ENCODE assay signal across 9 mouse cellular contexts in the genomic region with DNA sequence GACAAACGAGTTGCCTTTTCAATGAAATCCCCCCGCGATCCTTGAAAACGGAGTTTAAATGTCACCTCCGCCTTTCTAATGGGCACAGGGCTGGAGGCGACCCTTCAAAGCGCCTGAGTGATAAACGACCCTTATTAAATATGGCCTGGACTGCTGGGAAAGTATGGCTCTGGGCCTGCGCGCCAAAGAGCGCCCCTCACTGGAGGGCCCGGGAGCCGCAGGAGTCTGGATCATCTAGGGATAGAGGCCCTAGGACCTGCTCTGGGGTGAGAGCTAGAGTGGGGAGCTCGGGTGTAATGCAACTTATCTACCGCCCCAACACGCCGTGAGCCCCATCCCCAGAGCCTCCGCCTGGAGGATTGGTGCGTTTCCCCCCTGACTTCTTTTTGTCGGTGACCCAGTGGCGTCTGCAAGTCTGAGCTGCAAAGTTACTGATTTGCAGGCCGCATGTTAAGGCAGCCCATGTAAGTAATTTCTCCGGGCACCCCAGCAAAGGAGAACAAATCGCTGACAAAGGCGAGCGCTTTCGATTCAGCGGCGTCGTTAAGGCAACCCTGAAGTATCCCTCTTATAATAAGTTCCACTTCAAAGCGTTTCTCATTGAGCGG. TPM values are rescaled to one million over a fixed set of nuclear protein-coding genes. Genes with fewer than 3 reads are reported as not detected.
DNase-seq lines count a peak whose midpoint lies in the region; ATAC-seq and TF ChIP-seq lines count a peak whose summit lies in the region.
"Had no signal": no experiment of that assay in that cellular context is flagged by ENCODE, and none has a peak within 500 bp of the region (broad histone marks: within the 10 kb centered on the region; RNA-seq: fewer than 3 reads in every experiment).

No protein-coding gene starts in this region.

- no peak overlapping the region for H3K27ac ChIP-seq in heart, embryonic 13.5 days (replicated peaks)
- no peak overlapping the region for H3K27ac ChIP-seq in bone marrow macrophage, adult 2 months (ENCODE audit: insufficient read depth, low read depth, low read length)
- H3K27ac ChIP-seq in forebrain, embryonic 11.5 days (ENCODE audit: low read depth, low read length) = peak overlapping the region; percentile 93
- H3K27ac ChIP-seq in midbrain, embryonic 15.5 days = peak overlapping the region; percentile 70

- H3K4me2 ChIP-seq in heart, embryonic 13.5 days = peak overlapping the region; percentile 67
- H3K4me2 ChIP-seq in forebrain, embryonic 11.5 days (ENCODE audit: low read depth, low read length, severe bottlenecking) = peak overlapping the region; percentile 42
- peak overlapping the region; percentile 40 for H3K4me2 ChIP-seq in midbrain, embryonic 15.5 days

- H3K4me1 ChIP-seq in heart, embryonic 13.5 days = peaks cover 19% of the 10 kb centered on the region
- no peaks in the 10 kb centered on the region for H3K4me1 ChIP-seq in bone marrow macrophage, adult 2 months (ENCODE audit: control insufficient read depth, insufficient read depth, low read length)
- peaks cover 36% of the 10 kb centered on the region for H3K4me1 ChIP-seq in forebrain, embryonic 11.5 days (replicated peaks; ENCODE audit: control insufficient read depth, insufficient read depth, low read length)
- peaks cover 30% of the 10 kb centered on the region for H3K4me1 ChIP-seq in midbrain, embryonic 15.5 days

- H3K9ac ChIP-seq in heart, embryonic 13.5 days = peak overlapping the region; percentile 28; the same call in 1 of the 2 replicates
- peak overlapping the region; percentile 40 for H3K9ac ChIP-seq in forebrain, embryonic 11.5 days (ENCODE audit: low read length)
- no peak overlapping the region for H3K9ac ChIP-seq in midbrain, embryonic 15.5 days

- no peaks in the 10 kb centered on the region for H3K36me3 ChIP-seq in heart, embryonic 13.5 days
- no peaks in the 10 kb centered on the region for H3K36me3 ChIP-seq in forebrain, embryonic 11.5 days (ENCODE audit: control insufficient read depth, insufficient read depth, low read length)
- H3K36me3 ChIP-seq in midbrain, embryonic 15.5 days (replicated peaks) = no peaks in the 10 kb centered on the region

- TF ChIP-seq POLR2A in bone marrow macrophage, adult 2 months (IDR thresholded peaks at IDR 0.05; ENCODE audit: borderline replicate concordance, low read depth, low read length) = no peak

- peaks cover 83% of the 10 kb centered on the region for H3K27me3 ChIP-seq in heart, embryonic 13.5 days (replicated peaks)
- peaks cover 25% of the 10 kb centered on the region; the same call in 1 of the 2 replicates for H3K27me3 ChIP-seq in forebrain, embryonic 11.5 days (ENCODE audit: control insufficient read depth, insufficient read depth, low read length)
- peaks cover 56% of the 10 kb centered on the region for H3K27me3 ChIP-seq in midbrain, embryonic 15.5 days (replicated peaks)

- ATAC-seq in heart, embryonic 13.5 days (ENCODE audit: extremely low read depth, insufficient number of reproducible peaks, low FRiP score, low TSS enrichment) = no peak
- peak; percentile 85 for ATAC-seq in forebrain, embryonic 11.5 days (replicated peaks; ENCODE audit: low FRiP score)
- ATAC-seq in midbrain, embryonic 15.5 days (replicated peaks) = peak; percentile 59

- no peak for DNase-seq in heart, adult 9 months (ENCODE audit: low spot score in 2 of 2)
- peak; percentile 92 for DNase-seq in forebrain, embryonic 11.5 days (ENCODE audit: low spot score)
- DNase-seq in kidney, postnatal 14 days = peak; percentile 26
- no peak for DNase-seq in adrenal gland, adult 18-20 months (ENCODE audit: low spot score in 2 of 2)
- no peak for DNase-seq in thymus, postnatal 0 days (ENCODE audit: low spot score)

- no peaks in the 10 kb centered on the region for H3K9me3 ChIP-seq in heart, embryonic 13.5 days
- no peaks in the 10 kb centered on the region for H3K9me3 ChIP-seq in forebrain, embryonic 11.5 days (ENCODE audit: control insufficient read depth, low read length)
- H3K9me3 ChIP-seq in midbrain, embryonic 15.5 days = no peaks in the 10 kb centered on the region

- no peak for TF ChIP-seq CTCF in bone marrow macrophage, adult 2 months (IDR thresholded peaks at IDR 0.05; ENCODE audit: low read depth, low read length)

- WGBS in heart, embryonic 13.5 days = 10% methylated on average over 32 of the region's 32 CpGs
- WGBS in forebrain, embryonic 11.5 days = 1% methylated on average over 32 of the region's 32 CpGs
- WGBS in midbrain, embryonic 15.5 days = under 1% methylated on average over 32 of the region's 32 CpGs

- peak overlapping the region; percentile 42 for H3K4me3 ChIP-seq in heart, embryonic 13.5 days
- H3K4me3 ChIP-seq in bone marrow macrophage, adult 2 months (ENCODE audit: insufficient read depth, low read length) = peak overlapping the region; percentile 60
- H3K4me3 ChIP-seq in forebrain, embryonic 11.5 days (ENCODE audit: low read depth, low read length) = peak overlapping the region; percentile 11
- H3K4me3 ChIP-seq in midbrain, embryonic 15.5 days = 0 out of 2 replicates have a peak overlapping the region, but pooled peaks have one; percentile 14

RNA-seq across cellular contexts. Expression of gene Gm5089, which starts 2.6 kb away (rescaled TPM):
- polyA plus RNA-seq in heart, embryonic 13.5 days (2015; fragmentation: Nextera tagmentation; extraction: Ambion mirVana) = not detected in 2 replicates
- not detected in 2 replicates for polyA plus RNA-seq in bone marrow macrophage, adult 2 months (2012; ENCODE audit: insufficient read depth, insufficient read length, missing spikeins)
- polyA plus RNA-seq in forebrain, embryonic 11.5 days (2014; fragmentation: Nextera tagmentation; extraction: Ambion mirVana) = 1.7 and 2.4 TPM in 2 replicates
- 0.91 and 1.1 TPM in 2 replicates for polyA plus RNA-seq in midbrain, embryonic 15.5 days (2015; fragmentation: Nextera tagmentation; extraction: Ambion mirVana)
- total RNA-seq in adrenal gland, adult 18-20 months (2021) = not detected
- not detected in 2 replicates for polyA plus RNA-seq in thymus, postnatal 0 days (2015; fragmentation: Nextera tagmentation; extraction: Ambion mirVana)
- polyA plus RNA-seq: gonadal fat pad, adult 2 months had no signal

RNA-seq across cellular contexts. Expression of gene Zic5, which starts 12.0 kb away (rescaled TPM):
- 0.06 TPM in 1 of 2 replicates, not detected in the other for polyA plus RNA-seq in heart, embryonic 13.5 days (2015; fragmentation: Nextera tagmentation; extraction: Ambion mirVana)
- polyA plus RNA-seq in bone marrow macrophage, adult 2 months (2012; ENCODE audit: insufficient read depth, insufficient read length, missing spikeins) = not detected in 2 replicates
- 28.6 and 30.0 TPM in 2 replicates for polyA plus RNA-seq in forebrain, embryonic 11.5 days (2014; fragmentation: Nextera tagmentation; extraction: Ambion mirVana)
- 13.0 and 14.0 TPM in 2 replicates for polyA plus RNA-seq in midbrain, embryonic 15.5 days (2015; fragmentation: Nextera tagmentation; extraction: Ambion mirVana)
- not detected for total RNA-seq in adrenal gland, adult 18-20 months (2021)
- not detected in 2 replicates for polyA plus RNA-seq in thymus, postnatal 0 days (2015; fragmentation: Nextera tagmentation; extraction: Ambion mirVana)
- polyA plus RNA-seq: gonadal fat pad, adult 2 months had no signal

RNA-seq across cellular contexts. Expression of gene Zic2, which starts 21.7 kb away (rescaled TPM):
- not detected in 2 replicates for polyA plus RNA-seq in heart, embryonic 13.5 days (2015; fragmentation: Nextera tagmentation; extraction: Ambion mirVana)
- not detected in 2 replicates for polyA plus RNA-seq in bone marrow macrophage, adult 2 months (2012; ENCODE audit: insufficient read depth, insufficient read length, missing spikeins)
- 10.3 and 11.4 TPM in 2 replicates for polyA plus RNA-seq in forebrain, embryonic 11.5 days (2014; fragmentation: Nextera tagmentation; extraction: Ambion mirVana)
- 9.6 and 9.9 TPM in 2 replicates for polyA plus RNA-seq in midbrain, embryonic 15.5 days (2015; fragmentation: Nextera tagmentation; extraction: Ambion mirVana)
- total RNA-seq in adrenal gland, adult 18-20 months (2021) = not detected
- polyA plus RNA-seq in thymus, postnatal 0 days (2015; fragmentation: Nextera tagmentation; extraction: Ambion mirVana) = not detected in 2 replicates

RNA-seq across cellular contexts. Expression of gene Gm10837, which starts 36.9 kb away (rescaled TPM):
- 0.09 TPM in 1 of 2 replicates, not detected in the other for polyA plus RNA-seq in heart, embryonic 13.5 days (2015; fragmentation: Nextera tagmentation; extraction: Ambion mirVana)
- not detected in 2 replicates for polyA plus RNA-seq in bone marrow macrophage, adult 2 months (2012; ENCODE audit: insufficient read depth, insufficient read length, missing spikeins)
- 0.29 and 0.48 TPM in 2 replicates for polyA plus RNA-seq in forebrain, embryonic 11.5 days (2014; fragmentation: Nextera tagmentation; extraction: Ambion mirVana)
- polyA plus RNA-seq in midbrain, embryonic 15.5 days (2015; fragmentation: Nextera tagmentation; extraction: Ambion mirVana) = 0.51 and 0.77 TPM in 2 replicates
- total RNA-seq in adrenal gland, adult 18-20 months (2021) = not detected
- polyA plus RNA-seq in thymus, postnatal 0 days (2015; fragmentation: Nextera tagmentation; extraction: Ambion mirVana) = not detected in 2 replicates
- polyA plus RNA-seq: gonadal fat pad, adult 2 months had no signal

Comparison
In these comparisons a context has a peak if more than half of its experiments do, and no peak if none do; other contexts are left out.
1. H3K27ac ChIP-seq: peak in forebrain, embryonic 11.5 days (single experiment) and midbrain, embryonic 15.5 days (single experiment); none in heart, embryonic 13.5 days (single experiment) and bone marrow macrophage, adult 2 months (single experiment).
2. DNase-seq: peak in forebrain, embryonic 11.5 days (single experiment) and kidney, postnatal 14 days (single experiment); none in heart, adult 9 months (0 of 2), adrenal gland, adult 18-20 months (0 of 2) and thymus, postnatal 0 days (single experiment).
3. RNA of gene Zic5, which starts 12.0 kb away (polyA plus RNA-seq): 28.6 to 30.0 TPM in forebrain, embryonic 11.5 days and 13.0 to 14.0 TPM in midbrain, embryonic 15.5 days; not detected in bone marrow macrophage, adult 2 months, 0.06 TPM in heart, embryonic 13.5 days and not detected in thymus, postnatal 0 days; every median in the first group is over 10 times any median in the second.
4. RNA of gene Zic2, which starts 21.7 kb away (polyA plus RNA-seq): 10.3 to 11.4 TPM in forebrain, embryonic 11.5 days and 9.6 to 9.9 TPM in midbrain, embryonic 15.5 days; not detected in heart, embryonic 13.5 days, not detected in thymus, postnatal 0 days and not detected in bone marrow macrophage, adult 2 months; every median in the first group is over 10 times any median in the second.
5. Peak in every context shown above with its lines, with median percentiles within 50 percentile points of each other: H3K4me2 ChIP-seq and H3K4me3 ChIP-seq.